Mouse (Mus musculus): ENCODE data around the gene Hcn4.

- TF ChIP-seq GATA1 (IDR thresholded peaks at IDR 0.05; ENCODE audit: low read length) (no peak), TAL1 (IDR thresholded peaks at IDR 0.05; ENCODE audit: low read length) (no peak)
Observed at GRCm38 (mm10) chr9:58859080-58859635, 35.9 kb downstream of the Hcn4 start.
